ENCODE assay signal across 31 mouse cellular contexts in genomic region chr11:32841169-32841568, GRCm38 (mm10). TPM values are rescaled to one million over a fixed set of nuclear protein-coding genes. Genes with fewer than 3 reads are reported as not detected.
DNase-seq lines count a peak whose midpoint lies in the region; ATAC-seq and TF ChIP-seq lines count a peak whose summit lies in the region.
"Had no signal": no experiment of that assay in that cellular context is flagged by ENCODE, and none has a peak within 500 bp of the region (broad histone marks: within the 10 kb centered on the region; RNA-seq: fewer than 3 reads in every experiment).

No protein-coding gene starts in this region.

- H3K36me3 ChIP-seq in embryonic facial prominence, embryonic 14.5 days (ENCODE audit: control insufficient read depth, insufficient read depth, low read length) = no peaks in the 10 kb centered on the region
- H3K36me3 ChIP-seq in embryonic facial prominence, embryonic 10.5 days (replicated peaks) = no peaks in the 10 kb centered on the region
- H3K36me3 ChIP-seq in kidney, postnatal 0 days (ENCODE audit: insufficient read depth, low read length) = no peaks in the 10 kb centered on the region
- H3K36me3 ChIP-seq in limb, embryonic 14.5 days (ENCODE audit: control insufficient read depth, insufficient read depth, low read length) = no peaks in the 10 kb centered on the region
- H3K36me3 ChIP-seq: embryonic facial prominence, embryonic 12.5 days; forebrain, embryonic 10.5 days; heart, embryonic 12.5 days; heart, embryonic 15.5 days; hindbrain, embryonic 10.5 days; hindbrain, embryonic 13.5 days had no signal

- no peaks in the 10 kb centered on the region for H3K9me3 ChIP-seq in embryonic facial prominence, embryonic 14.5 days (ENCODE audit: control insufficient read depth, low read length)
- H3K9me3 ChIP-seq in embryonic facial prominence, embryonic 10.5 days = no peaks in the 10 kb centered on the region
- H3K9me3 ChIP-seq in kidney, postnatal 0 days (replicated peaks; ENCODE audit: low read length) = no peaks in the 10 kb centered on the region
- no peaks in the 10 kb centered on the region for H3K9me3 ChIP-seq in limb, embryonic 14.5 days (ENCODE audit: control insufficient read depth, low read length)
- H3K9me3 ChIP-seq: embryonic facial prominence, embryonic 12.5 days; forebrain, embryonic 10.5 days; heart, embryonic 12.5 days; heart, embryonic 15.5 days; hindbrain, embryonic 10.5 days; hindbrain, embryonic 13.5 days had no signal

- TF ChIP-seq POLR2A in limb, embryonic 14.5 days (IDR thresholded peaks at IDR 0.05; ENCODE audit: borderline replicate concordance, extremely low read depth, insufficient read depth, insufficient read length) = no peak

- no peak overlapping the region for H3K4me2 ChIP-seq in embryonic facial prominence, embryonic 14.5 days (ENCODE audit: low read depth, low read length)
- H3K4me2 ChIP-seq in kidney, postnatal 0 days (ENCODE audit: low read length) = no peak overlapping the region
- no peak overlapping the region for H3K4me2 ChIP-seq in limb, embryonic 14.5 days (replicated peaks; ENCODE audit: low read depth, low read length, severe bottlenecking)
- H3K4me2 ChIP-seq: embryonic facial prominence, embryonic 12.5 days; forebrain, embryonic 13.5 days; heart, embryonic 12.5 days; heart, embryonic 15.5 days; hindbrain, embryonic 13.5 days had no signal

- no peak overlapping the region for H3K4me3 ChIP-seq in embryonic facial prominence, embryonic 14.5 days (ENCODE audit: low read depth, low read length)
- no peak overlapping the region for H3K4me3 ChIP-seq in embryonic facial prominence, embryonic 10.5 days
- no peak overlapping the region for H3K4me3 ChIP-seq in kidney, postnatal 0 days (replicated peaks; ENCODE audit: low read depth, low read length)
- no peak overlapping the region for H3K4me3 ChIP-seq in limb, embryonic 14.5 days (replicated peaks; ENCODE audit: low read length)
- H3K4me3 ChIP-seq: embryonic facial prominence, embryonic 12.5 days; forebrain, embryonic 10.5 days; forebrain, embryonic 13.5 days; gastrocnemius, adult 2 months; heart, embryonic 12.5 days; heart, embryonic 15.5 days; hindbrain, embryonic 10.5 days; hindbrain, embryonic 13.5 days had no signal

- no peaks in the 10 kb centered on the region; the same call in 1 of the 2 replicates for H3K4me1 ChIP-seq in embryonic facial prominence, embryonic 14.5 days (ENCODE audit: control insufficient read depth, insufficient read depth, low read length)
- peaks cover 1% of the 10 kb centered on the region; the same call in 1 of the 2 replicates for H3K4me1 ChIP-seq in embryonic facial prominence, embryonic 10.5 days
- no peaks in the 10 kb centered on the region for H3K4me1 ChIP-seq in kidney, postnatal 0 days (replicated peaks; ENCODE audit: insufficient read depth, low read length)
- peaks cover 15% of the 10 kb centered on the region for H3K4me1 ChIP-seq in limb, embryonic 14.5 days (ENCODE audit: control insufficient read depth, insufficient read depth, low read length)
- H3K4me1 ChIP-seq: forebrain, embryonic 10.5 days; forebrain, embryonic 13.5 days; heart, embryonic 12.5 days; heart, embryonic 15.5 days; hindbrain, embryonic 13.5 days had no signal

- WGBS in embryonic facial prominence, embryonic 14.5 days = 67% methylated on average over 5 of the region's 5 CpGs
- 91% methylated on average over 5 of the region's 5 CpGs for WGBS in embryonic facial prominence, embryonic 10.5 days
- 26% methylated on average over 5 of the region's 5 CpGs for WGBS in kidney, postnatal 0 days
- WGBS in limb, embryonic 14.5 days = 34% methylated on average over 5 of the region's 5 CpGs

- no peak overlapping the region for H3K9ac ChIP-seq in embryonic facial prominence, embryonic 14.5 days (ENCODE audit: low read depth, low read length)
- H3K9ac ChIP-seq in kidney, postnatal 0 days (ENCODE audit: low read depth, low read length) = no peak overlapping the region
- H3K9ac ChIP-seq in limb, embryonic 14.5 days (ENCODE audit: low read depth, low read length, severe bottlenecking) = no peak overlapping the region
- H3K9ac ChIP-seq: embryonic facial prominence, embryonic 12.5 days; forebrain, embryonic 13.5 days; forebrain, postnatal 0 days; heart, embryonic 12.5 days; heart, embryonic 15.5 days; hindbrain, embryonic 13.5 days had no signal

- H3K27ac ChIP-seq in embryonic facial prominence, embryonic 14.5 days (replicated peaks; ENCODE audit: low read depth, low read length) = no peak overlapping the region
- H3K27ac ChIP-seq in embryonic facial prominence, embryonic 10.5 days (replicated peaks) = no peak overlapping the region
- H3K27ac ChIP-seq in kidney, postnatal 0 days = no peak overlapping the region
- 0 out of 2 replicates have a peak overlapping the region, but pooled peaks have one; percentile 49 for H3K27ac ChIP-seq in limb, embryonic 14.5 days (replicated peaks; ENCODE audit: low read depth, low read length)
- H3K27ac ChIP-seq: embryonic facial prominence, embryonic 12.5 days; forebrain, embryonic 10.5 days; forebrain, embryonic 13.5 days; gastrocnemius, adult 2 months; heart, embryonic 15.5 days; hindbrain, embryonic 10.5 days; hindbrain, embryonic 13.5 days had no signal

- peak; percentile 50 for DNase-seq in embryonic facial prominence, embryonic 14.5 days (ENCODE audit: low spot score)
- no peak for DNase-seq in embryonic facial prominence, embryonic 10.5 days (ENCODE audit: low spot score)
- DNase-seq in kidney, postnatal 0 days (ENCODE audit: low spot score) = peak; percentile 71
- DNase-seq in kidney, postnatal 25 days = no peak
- DNase-seq in NIH3T3 (ENCODE audit: low read depth) = peak; percentile 17
- peak; percentile 32 for DNase-seq in limb, embryonic 14.5 days (ENCODE audit: low spot score)
- DNase-seq in gastrocnemius, postnatal 25 days = no peak
- DNase-seq in ovary, postnatal 10 days (ENCODE audit: low spot score) = no peak
- DNase-seq: adrenal gland, postnatal 10 days; adrenal gland, postnatal 36 days; cerebellum, adult 18-20 months; cerebellum, adult 9-10 months; cerebellum, postnatal 14 days; forebrain, postnatal 0 days; gastrocnemius, adult 2 months; gastrocnemius, postnatal 14 days; heart, adult 18-20 months; heart, postnatal 10 days; heart, postnatal 36 days had no signal

- no peaks in the 10 kb centered on the region for H3K27me3 ChIP-seq in embryonic facial prominence, embryonic 14.5 days (replicated peaks; ENCODE audit: control insufficient read depth, insufficient read depth, low read length)
- no peaks in the 10 kb centered on the region for H3K27me3 ChIP-seq in embryonic facial prominence, embryonic 10.5 days (replicated peaks; ENCODE audit: low read depth, poor library complexity, severe bottlenecking)
- no peaks in the 10 kb centered on the region for H3K27me3 ChIP-seq in kidney, postnatal 0 days (ENCODE audit: insufficient read depth, low read length)
- no peaks in the 10 kb centered on the region for H3K27me3 ChIP-seq in limb, embryonic 14.5 days (ENCODE audit: control insufficient read depth, insufficient read depth, low read length)
- H3K27me3 ChIP-seq: embryonic facial prominence, embryonic 12.5 days; forebrain, embryonic 13.5 days; heart, embryonic 12.5 days; hindbrain, embryonic 13.5 days had no signal

- TF ChIP-seq CTCF in kidney, postnatal 0 days (IDR thresholded peaks at IDR 0.05; ENCODE audit: low read depth) = no peak

- no peak for ATAC-seq in embryonic facial prominence, embryonic 14.5 days (ENCODE audit: low read depth)
- ATAC-seq in kidney, postnatal 0 days (replicated peaks; ENCODE audit: low FRiP score, low read depth) = no peak
- peak; percentile 50; the same call in 1 of the 2 replicates for ATAC-seq in limb, embryonic 14.5 days (ENCODE audit: low FRiP score, low read depth)
- ATAC-seq: forebrain, embryonic 13.5 days; forebrain, postnatal 0 days; hindbrain, embryonic 16.5 days; Patski had no signal

RNA-seq across cellular contexts. Expression of gene Smim23, which starts 16.8 kb away (rescaled TPM):
- polyA plus RNA-seq in embryonic facial prominence, embryonic 14.5 days (2014; fragmentation: Nextera tagmentation; extraction: Ambion mirVana) = not detected in 2 replicates
- not detected in 2 replicates for polyA plus RNA-seq in embryonic facial prominence, embryonic 10.5 days (2016; fragmentation: Nextera tagmentation; extraction: Ambion mirVana)
- not detected in 2 replicates for polyA plus RNA-seq in kidney, postnatal 0 days (2015; fragmentation: Nextera tagmentation; extraction: Ambion mirVana)
- not detected in 2 replicates for polyA plus RNA-seq in limb, embryonic 14.5 days (2012; rRNA removed)
- not detected in 2 replicates for polyA plus RNA-seq in limb, embryonic 14.5 days (2014; fragmentation: Nextera tagmentation; extraction: Ambion mirVana)
- total RNA-seq in gastrocnemius, postnatal 25 days (2021) = not detected
- total RNA-seq: adrenal gland, adult 18-20 months; adrenal gland, postnatal 10 days; adrenal gland, postnatal 36 days; ES-E14; forebrain, postnatal 0 days; gastrocnemius, adult 2 months; gastrocnemius, postnatal 14 days; heart, adult 18-20 months; heart, postnatal 10 days; heart, postnatal 36 days had no signal
- polyA plus RNA-seq: embryonic facial prominence, embryonic 12.5 days; forebrain, embryonic 10.5 days; forebrain, embryonic 13.5 days; forebrain, postnatal 0 days; frontal cortex, adult 2 months; heart, embryonic 12.5 days; heart, embryonic 15.5 days; hindbrain, embryonic 10.5 days; hindbrain, embryonic 13.5 days; hindbrain, embryonic 16.5 days; Patski had no signal

Comparison
In these comparisons a context has a peak if more than half of its experiments do, and no peak if none do; other contexts are left out.
1. DNase-seq: peak in embryonic facial prominence, embryonic 14.5 days (single experiment), kidney, postnatal 0 days (single experiment), NIH3T3 (single experiment) and limb, embryonic 14.5 days (single experiment); none in embryonic facial prominence, embryonic 10.5 days (single experiment), kidney, postnatal 25 days (0 of 2), gastrocnemius, postnatal 25 days (single experiment) and ovary, postnatal 10 days (single experiment).